ENCODE assay signal across 11 mouse cellular contexts in the genomic region with DNA sequence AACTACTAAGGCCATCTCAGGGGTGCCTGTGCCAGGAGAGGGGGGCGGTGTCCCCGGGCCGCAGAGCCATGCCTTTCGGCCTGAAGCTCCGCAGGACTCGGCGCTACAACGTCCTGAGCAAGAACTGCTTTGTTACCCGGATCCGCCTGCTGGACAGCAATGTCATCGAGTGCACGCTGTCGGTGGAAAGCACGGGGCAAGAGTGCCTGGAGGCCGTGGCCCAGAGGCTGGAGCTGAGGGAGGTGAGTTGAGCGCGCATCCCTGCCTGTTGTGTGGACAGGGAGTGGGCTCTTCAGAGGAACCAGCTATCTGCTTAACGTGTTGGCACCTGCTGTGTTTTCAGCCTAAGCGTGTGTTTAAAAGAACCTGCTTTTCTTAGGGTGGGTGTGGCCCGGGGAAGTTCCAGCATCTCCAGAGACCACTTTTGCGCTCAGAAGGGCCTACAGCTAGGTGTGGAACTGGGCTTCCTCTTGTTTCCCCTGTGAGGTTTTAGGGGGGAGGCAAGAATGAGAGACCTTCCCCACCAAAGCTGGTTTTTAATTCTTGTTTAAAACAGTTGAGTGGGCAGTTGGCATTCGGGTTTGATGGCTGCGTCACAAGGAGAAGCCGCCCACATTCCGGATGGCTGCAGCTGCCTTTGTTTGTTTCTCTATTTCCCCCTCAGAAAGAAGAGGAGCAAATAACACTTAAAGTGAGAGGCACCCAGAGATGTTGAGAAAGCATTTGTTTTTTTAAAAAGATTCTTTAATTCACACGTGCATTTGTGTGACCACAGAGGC. TPM values are rescaled to one million over a fixed set of nuclear protein-coding genes. Genes with fewer than 3 reads are reported as not detected.
DNase-seq lines count a peak whose midpoint lies in the region.
"Had no signal": no experiment of that assay in that cellular context is flagged by ENCODE, and none has a peak within 500 bp of the region (broad histone marks: within the 10 kb centered on the region; RNA-seq: fewer than 3 reads in every experiment).

No protein-coding gene starts in this region.

- intact Hi-C loops in left cerebral cortex, postnatal 4 days (cut with DNase I) = no loop called here
- intact Hi-C loops in left cerebral cortex, postnatal 36 days (cut with DNase I) = loop anchor here (5.0 kb wide), 1 partner anchor 35 kb away; no protein-coding TSS in a partner anchor

- 90% methylated on average over 26 of the region's 26 CpGs for WGBS in limb, embryonic 10.5 days

- peaks cover 19% of the 10 kb centered on the region for H3K4me1 ChIP-seq in limb, embryonic 10.5 days

- peak; percentile 33 for DNase-seq in left cerebral cortex, adult 11 months (ENCODE audit: low spot score)
- no peak for DNase-seq in left cerebral cortex, postnatal 4 days
- DNase-seq in frontal cortex, postnatal 25 days (ENCODE audit: low spot score in 2 of 2) = peak; percentile 10 to 19
- peak; percentile 55 to 63 for DNase-seq in left cerebral cortex, postnatal 36 days (ENCODE audit: low spot score in 2 of 2)
- DNase-seq in telencephalon, adult 2 months (ENCODE audit: low read depth, low spot score) = peak; percentile 64
- DNase-seq in neural tube, embryonic 10.5 days (ENCODE audit: extremely low spot score, low spot score) = no peak
- no peak for DNase-seq in limb, embryonic 10.5 days (ENCODE audit: low spot score)
- DNase-seq: forebrain, postnatal 0 days had no signal

- H3K9me3 ChIP-seq in limb, embryonic 10.5 days (replicated peaks) = no peaks in the 10 kb centered on the region
- H3K9me3 ChIP-seq: liver, embryonic 15.5 days had no signal

- H3K27me3 ChIP-seq in limb, embryonic 10.5 days (ENCODE audit: low read depth, poor library complexity, severe bottlenecking) = no peaks in the 10 kb centered on the region
- H3K27me3 ChIP-seq: liver, embryonic 15.5 days had no signal

- no peaks in the 10 kb centered on the region for H3K36me3 ChIP-seq in limb, embryonic 10.5 days
- H3K36me3 ChIP-seq: liver, embryonic 15.5 days had no signal

- no peak overlapping the region for H3K4me3 ChIP-seq in limb, embryonic 10.5 days
- H3K4me3 ChIP-seq: liver, embryonic 15.5 days had no signal

- no peak overlapping the region for H3K27ac ChIP-seq in limb, embryonic 10.5 days
- H3K27ac ChIP-seq: hindbrain, postnatal 0 days; liver, embryonic 15.5 days; stomach, postnatal 0 days had no signal

RNA-seq across cellular contexts. Expression of a gene that starts 58.8 kb away (rescaled TPM):
- total RNA-seq in left cerebral cortex, postnatal 4 days (2021) = 1 to 10 TPM; 6.4 to 6.5 TPM
- total RNA-seq in left cerebral cortex, postnatal 36 days (2021) = 10 to 100 TPM in 1 of 2 experiments, 1 to 10 TPM in 1; 8.0 to 16.9 TPM
- polyA plus RNA-seq in limb, embryonic 10.5 days (2016; fragmentation: Nextera tagmentation; extraction: Ambion mirVana) = 5.4 and 6.3 TPM in 2 replicates

Comparison
In these comparisons a context has a peak if more than half of its experiments do, and no peak if none do; other contexts are left out.
1. DNase-seq: peak in left cerebral cortex, adult 11 months (single experiment), frontal cortex, postnatal 25 days (2 of 2), left cerebral cortex, postnatal 36 days (2 of 2) and telencephalon, adult 2 months (single experiment); none in left cerebral cortex, postnatal 4 days (single experiment), neural tube, embryonic 10.5 days (single experiment) and limb, embryonic 10.5 days (single experiment).